Comparison of ENCODE assay signal across 16 mouse cellular contexts in the genomic region with DNA sequence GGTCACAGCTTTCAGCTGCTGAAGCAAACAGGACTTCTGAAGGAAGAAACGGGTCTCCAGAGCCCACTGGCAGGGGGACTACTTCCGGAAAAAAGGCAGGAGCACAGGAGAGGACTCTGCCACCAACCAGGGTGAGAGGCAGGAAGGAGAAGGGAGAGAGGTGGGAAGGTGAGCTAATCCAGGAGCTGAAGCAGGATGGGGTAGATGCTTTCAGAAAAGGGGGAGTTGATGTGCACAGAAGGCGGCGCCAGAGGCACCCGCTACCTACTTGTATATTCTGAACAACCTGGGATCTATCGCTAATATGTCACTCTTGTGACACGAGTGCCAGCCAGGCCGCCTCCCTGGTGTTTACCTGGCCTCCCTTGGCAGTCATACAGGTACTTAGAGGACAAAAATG. TPM values are rescaled to one million over a fixed set of nuclear protein-coding genes. Genes with fewer than 3 reads are reported as not detected.
DNase-seq lines count a peak whose midpoint lies in the region; ATAC-seq and TF ChIP-seq lines count a peak whose summit lies in the region.
"Had no signal": no experiment of that assay in that cellular context is flagged by ENCODE, and none has a peak within 500 bp of the region (broad histone marks: within the 10 kb centered on the region; RNA-seq: fewer than 3 reads in every experiment).

TSS of gene Lrrc3c (plus strand) at position 301 of the 400 bp plus-strand sequence.

- peak within 1 kb of the TSS; percentile 2; the same call in 1 of the 2 replicates for H3K4me2 ChIP-seq in heart, embryonic 16.5 days (ENCODE audit: low read depth, low read length)
- H3K4me2 ChIP-seq in forebrain, embryonic 13.5 days, result peak within 1 kb of the TSS; percentile 24
- H3K4me2 ChIP-seq: kidney, embryonic 15.5 days; limb, embryonic 12.5 days; lung, embryonic 14.5 days; midbrain, embryonic 15.5 days had no signal

- no peak for ATAC-seq in heart, embryonic 16.5 days (replicated peaks; ENCODE audit: extremely low read depth, insufficient read depth, low FRiP score)
- no peak for ATAC-seq in megakaryocyte, adult 5-6 weeks (ENCODE audit: poor library complexity, severe bottlenecking)
- ATAC-seq in forebrain, embryonic 13.5 days, result no peak
- ATAC-seq: midbrain, embryonic 15.5 days had no signal

- H3K4me3 ChIP-seq in heart, embryonic 16.5 days (ENCODE audit: low read length), result no peak within 1 kb of the TSS
- H3K4me3 ChIP-seq in heart, adult 2 months, result no peak within 1 kb of the TSS
- peak within 1 kb of the TSS; percentile 16 for H3K4me3 ChIP-seq in megakaryocyte, embryonic 14.5 days (replicated peaks)
- no peak within 1 kb of the TSS for H3K4me3 ChIP-seq in forebrain, embryonic 13.5 days
- H3K4me3 ChIP-seq: kidney, embryonic 15.5 days; limb, embryonic 12.5 days; midbrain, embryonic 15.5 days had no signal

- intact Hi-C loops in heart, adult 2 months (cut with DNase I), result loop anchor here (2.0 to 5.0 kb wide), 2 partner anchors 47 to 256 kb away; partner anchors contain the start of gene Zpbp2

- peak within 1 kb of the TSS; percentile 38; the same call in 1 of the 2 replicates for H3K9ac ChIP-seq in heart, embryonic 16.5 days (ENCODE audit: low read length)
- H3K9ac ChIP-seq in heart, adult 2 months (ENCODE audit: low read depth, low read length), result no peak within 1 kb of the TSS
- H3K9ac ChIP-seq in forebrain, embryonic 13.5 days, result 0 out of 2 replicates have a peak within 1 kb of the TSS, but pooled peaks have one; percentile 16
- H3K9ac ChIP-seq: kidney, embryonic 15.5 days; limb, embryonic 12.5 days; lung, embryonic 14.5 days; midbrain, embryonic 15.5 days had no signal

- DNase-seq in heart, adult 2 months, result no peak
- DNase-seq in testis, postnatal 14 days (ENCODE audit: low spot score), result peak; percentile 3
- DNase-seq in urinary bladder, postnatal 14 days (ENCODE audit: low spot score), result no peak
- DNase-seq: cerebellum, adult 11 months; layer of hippocampus, adult 9-11 months had no signal

- H3K79me2 ChIP-seq in heart, adult 2 months (replicated peaks; ENCODE audit: control insufficient read depth, insufficient read depth, low read length), result no peaks in the 10 kb centered on the region

- peaks cover 14% of the 10 kb centered on the region for H3K27me3 ChIP-seq in heart, embryonic 16.5 days (ENCODE audit: control insufficient read depth, insufficient read depth, low read length)
- no peaks in the 10 kb centered on the region for H3K27me3 ChIP-seq in heart, adult 2 months (ENCODE audit: control insufficient read depth, insufficient read depth, low read length)
- H3K27me3 ChIP-seq in megakaryocyte, embryonic 14.5 days (replicated peaks), result peaks cover 55% of the 10 kb centered on the region
- peaks cover 35% of the 10 kb centered on the region for H3K27me3 ChIP-seq in forebrain, embryonic 13.5 days

- no peaks in the 10 kb centered on the region for H3K36me3 ChIP-seq in heart, embryonic 16.5 days (ENCODE audit: control insufficient read depth, insufficient read depth)
- no peaks in the 10 kb centered on the region for H3K36me3 ChIP-seq in heart, adult 2 months (ENCODE audit: control insufficient read depth, insufficient read depth, low read length)
- H3K36me3 ChIP-seq in megakaryocyte, embryonic 14.5 days (replicated peaks; ENCODE audit: low read length), result no peaks in the 10 kb centered on the region
- no peaks in the 10 kb centered on the region for H3K36me3 ChIP-seq in forebrain, embryonic 13.5 days (ENCODE audit: poor library complexity, severe bottlenecking)
- H3K36me3 ChIP-seq: kidney, embryonic 15.5 days; limb, embryonic 12.5 days; midbrain, embryonic 15.5 days had no signal

- 85% methylated on average over 8 of the region's 8 CpGs for WGBS in heart, embryonic 16.5 days
- 81% methylated on average over 8 of the region's 8 CpGs for WGBS in heart, adult 2 months
- WGBS in forebrain, embryonic 13.5 days, result 79% methylated on average over 8 of the region's 8 CpGs

- no peak for TF ChIP-seq POLR2A in heart, adult 2 months (IDR thresholded peaks at IDR 0.05; ENCODE audit: insufficient read depth, low read depth, low read length)

- H3K27ac ChIP-seq in heart, embryonic 16.5 days (ENCODE audit: low read length), result no peak within 1 kb of the TSS
- no peak within 1 kb of the TSS for H3K27ac ChIP-seq in heart, adult 2 months
- H3K27ac ChIP-seq in forebrain, embryonic 13.5 days, result no peak within 1 kb of the TSS
- H3K27ac ChIP-seq: kidney, embryonic 15.5 days; limb, embryonic 12.5 days; midbrain, embryonic 15.5 days had no signal

- TF ChIP-seq EP300 in heart, adult 2 months (IDR thresholded peaks at IDR 0.05; ENCODE audit: insufficient read depth, low read depth, low read length), result no peak

- H3K9me3 ChIP-seq in heart, embryonic 16.5 days (replicated peaks; ENCODE audit: control insufficient read depth, low read length), result no peaks in the 10 kb centered on the region
- H3K9me3 ChIP-seq in megakaryocyte, embryonic 14.5 days, result no peaks in the 10 kb centered on the region
- no peaks in the 10 kb centered on the region for H3K9me3 ChIP-seq in forebrain, embryonic 13.5 days (replicated peaks)
- H3K9me3 ChIP-seq: kidney, embryonic 15.5 days; limb, embryonic 12.5 days; midbrain, embryonic 15.5 days had no signal

- peaks cover 21% of the 10 kb centered on the region for H3K4me1 ChIP-seq in heart, embryonic 16.5 days (ENCODE audit: control insufficient read depth, insufficient read depth, low read length)
- no peaks in the 10 kb centered on the region for H3K4me1 ChIP-seq in heart, adult 2 months (ENCODE audit: control insufficient read depth, insufficient read depth, low read length)
- H3K4me1 ChIP-seq in megakaryocyte, embryonic 14.5 days, result peaks cover 44% of the 10 kb centered on the region
- H3K4me1 ChIP-seq in forebrain, embryonic 13.5 days, result peaks cover 10% of the 10 kb centered on the region; the same call in 1 of the 2 replicates

- TF ChIP-seq CTCF in heart, adult 2 months (IDR thresholded peaks at IDR 0.05), result no peak

RNA-seq across cellular contexts. Expression of gene Lrrc3c, which starts in this region (rescaled TPM):
- not detected in 2 replicates for polyA plus RNA-seq in heart, embryonic 16.5 days (2015; fragmentation: Nextera tagmentation; extraction: Ambion mirVana)
- not detected for total RNA-seq in heart, adult 2 months (2021)
- not detected in 2 replicates for polyA plus RNA-seq in heart, adult 2 months (2012; rRNA removed)
- polyA plus RNA-seq in megakaryocyte, embryonic 14.5 days (2012; ENCODE audit: insufficient read depth, low replicate concordance), result not detected in 2 replicates
- not detected in 2 replicates for total RNA-seq in megakaryocyte, adult 5-6 weeks (2015)
- not detected in 2 replicates for total RNA-seq in megakaryocyte, adult 5-6 weeks (2017)
- polyA plus RNA-seq in forebrain, embryonic 13.5 days (2015; fragmentation: Nextera tagmentation; extraction: Ambion mirVana), result not detected in 2 replicates
- total RNA-seq: adrenal gland, postnatal 36 days; neutrophil, adult 5-6 weeks had no signal
- polyA plus RNA-seq: gonadal fat pad, adult 2 months; kidney, embryonic 15.5 days; limb, embryonic 12.5 days; lung, embryonic 14.5 days; midbrain, embryonic 15.5 days had no signal
